Mouse (Mus musculus) stomach, embryonic 14.5 days (tissue): ENCODE data around the gene Rhoq. TPM values are rescaled to one million over a fixed set of nuclear protein-coding genes. Genes with fewer than 3 reads are reported as not detected.

Experiments
- ATAC-seq: fragments of 200-750 bp; cut with Nextera tagmentation; 2 replicates; pipeline ENCODE4 v1.8.0; 2017; ENCODE audit warnings: low read depth, moderate TSS enrichment; ENCODE audit not compliant: insufficient number of reproducible peaks, insufficient read depth, low FRiP score
- H3K27ac ChIP-seq: fragments of 300-500 bp; sonication (generic); 2 replicates; pipeline ENCODE4 v1.5.1; 2014; ENCODE audit warnings: mild to moderate bottlenecking, low read length, moderate library complexity, mixed read lengths
- H3K27me3 ChIP-seq: fragments of 300-500 bp; sonication (generic); 2 replicates; pipeline ENCODE4 v1.6.1; 2014; ENCODE audit warnings: low read length, control low read depth, mixed read lengths; ENCODE audit not compliant: control insufficient read depth, insufficient read depth
- H3K36me3 ChIP-seq: fragments of 300-500 bp; sonication (generic); 2 replicates; pipeline ENCODE4 v1.6.1; 2014; ENCODE audit warnings: mild to moderate bottlenecking, control low read depth, low read length, moderate library complexity, mixed read lengths; ENCODE audit not compliant: control insufficient read depth, insufficient read depth
- H3K4me1 ChIP-seq: fragments of 300-500 bp; sonication (generic); 2 replicates; pipeline ENCODE4 v1.6.1; 2014; ENCODE audit warnings: low read length, control low read depth, mixed read lengths; ENCODE audit not compliant: control insufficient read depth, insufficient read depth
- H3K4me2 ChIP-seq: fragments of 300-500 bp; sonication (generic); replicated peaks from 2 replicates; pipeline ENCODE4 v1.6.1; 2014; ENCODE audit warnings: low read depth, low read length, control low read depth
- H3K4me3 ChIP-seq: fragments of 300-500 bp; sonication (generic); 2 replicates; pipeline ENCODE4 v1.5.1; 2014; ENCODE audit warnings: low read depth, low read length, control low read depth
- H3K9ac ChIP-seq: fragments of 300-500 bp; sonication (generic); replicated peaks from 2 replicates; pipeline ENCODE4 v1.6.1; 2014; ENCODE audit warnings: low read depth, mild to moderate bottlenecking, control low read depth, low read length, moderate library complexity, mixed read lengths
- H3K9me3 ChIP-seq: fragments of 300-500 bp; sonication (generic); 2 replicates; pipeline ENCODE4 v1.6.1; 2016; ENCODE audit warnings: low read depth, low read length, control low read depth; ENCODE audit not compliant: control insufficient read depth
- WGBS: fragments of 180-500 bp; shearing (Covaris S2); extraction: QIAGEN DNeasy Blood & Tissue Kit; methylation state at CpG from one replicate; pipeline ENCODE4 v1.1.7; 2014; 5-methylcytosine and 5-hydroxymethylcytosine counted together
- polyA plus RNA-seq: library from polyadenylated mRNA; unstranded; fragments of >200 nt; fragmentation: Nextera tagmentation; extraction: Ambion mirVana; gene quantifications from 2 replicates; pipeline ENCODE4 v1.2.1, GENCODE M21; 2014

The Rhoq gene
- polyA plus RNA-seq, 1 experiment from 2014 or later: 22.1 TPM

DNA sequence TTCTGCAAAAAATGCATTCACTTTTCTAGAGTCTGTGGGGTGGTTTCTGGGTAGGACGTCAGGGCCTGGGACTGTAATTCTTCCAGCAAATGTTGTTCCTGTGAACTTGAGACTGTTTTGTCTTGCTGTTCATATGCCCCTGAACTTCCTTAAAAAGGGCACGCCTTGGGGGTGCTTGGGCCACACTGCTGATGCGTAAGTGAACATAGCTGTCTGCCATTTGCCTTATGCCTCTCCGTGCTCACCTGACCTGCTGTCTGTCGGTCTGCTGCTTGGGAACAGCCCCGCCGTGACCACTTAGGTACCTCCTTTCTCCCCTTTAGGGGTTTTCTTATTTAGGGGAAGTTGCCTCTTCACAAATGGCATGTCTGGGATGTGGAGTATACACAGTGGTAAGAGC is 9.0 kb downstream of the Rhoq start:
- Histone ChIP-seq H3K9me3 (no peaks in the 10 kb centered on the region), H3K27ac (no peak overlapping the region), H3K4me1 (no peaks in the 10 kb centered on the region), H3K36me3 (peaks cover 13% of the 10 kb centered on the region; the same call in 1 of the 2 replicates), H3K4me2 (no peak overlapping the region), H3K4me3 (no peak overlapping the region), H3K27me3 (no peaks in the 10 kb centered on the region), H3K9ac (no peak overlapping the region)
- no peak for ATAC-seq
- WGBS: 93% methylated on average over 7 of the region's 7 CpGs

GRCm38 (mm10) chr17:86973097-86973496 is 10.2 kb downstream of the Rhoq start:
- WGBS: 90% methylated on average over 2 of the region's 2 CpGs
- Histone ChIP-seq H3K27ac (no peak overlapping the region), H3K9ac (no peak overlapping the region), H3K9me3 (no peaks in the 10 kb centered on the region), H3K4me2 (no peak overlapping the region), H3K27me3 (no peaks in the 10 kb centered on the region), H3K4me1 (no peaks in the 10 kb centered on the region), H3K4me3 (no peak overlapping the region), H3K36me3 (peaks cover 13% of the 10 kb centered on the region; the same call in 1 of the 2 replicates)
- ATAC-seq: no peak

- Histone ChIP-seq H3K36me3 (peaks cover 8% of the 10 kb centered on the region; the same call in 1 of the 2 replicates), H3K4me1 (no peaks in the 10 kb centered on the region), H3K4me3 (no peak overlapping the region), H3K4me2 (no peak overlapping the region), H3K9me3 (no peaks in the 10 kb centered on the region), H3K27me3 (no peaks in the 10 kb centered on the region), H3K27ac (no peak overlapping the region), H3K9ac (no peak overlapping the region)
- ATAC-seq: no peak
- WGBS: 80% methylated on average over 10 of the region's 10 CpGs
Observed at GRCm38 (mm10) chr17:86976387-86976786, 13.5 kb downstream of the Rhoq start.

GRCm38 (mm10) chr17:86978496-86978895 is 15.6 kb downstream of the Rhoq start:
- Histone ChIP-seq H3K4me3 (no peak overlapping the region), H3K4me1 (peaks cover 3% of the 10 kb centered on the region; the same call in 1 of the 2 replicates), H3K9ac (no peak overlapping the region), H3K27me3 (no peaks in the 10 kb centered on the region), H3K36me3 (peaks cover 8% of the 10 kb centered on the region; the same call in 1 of the 2 replicates), H3K4me2 (no peak overlapping the region), H3K27ac (no peak overlapping the region), H3K9me3 (no peaks in the 10 kb centered on the region)
- 91% methylated on average over 6 of the region's 6 CpGs for WGBS
- no peak for ATAC-seq

DNA sequence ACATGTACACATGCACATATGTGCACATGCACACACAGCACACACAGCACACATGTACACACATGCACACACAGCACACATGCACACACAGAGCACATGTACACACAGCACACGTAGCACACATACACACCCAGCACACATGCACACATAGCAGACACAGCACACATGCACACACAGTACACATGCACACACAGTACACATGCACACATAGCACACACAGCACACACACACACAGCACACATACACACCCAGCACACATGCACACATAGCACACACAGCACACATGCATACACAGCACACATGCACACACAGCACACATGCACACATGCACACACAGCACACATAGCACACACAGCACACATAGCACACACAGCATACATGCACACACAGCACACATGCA is 18.3 kb downstream of the Rhoq start:
- ATAC-seq: no peak
- WGBS: 81% methylated on average over 1 of the region's 1 CpGs
- H3K9me3 ChIP-seq: no peaks in the 10 kb centered on the region
- no peak overlapping the region for H3K4me2 ChIP-seq
- H3K36me3 ChIP-seq: peaks cover 3% of the 10 kb centered on the region; the same call in 1 of the 2 replicates
- no peak overlapping the region for H3K9ac ChIP-seq
- H3K27me3 ChIP-seq: no peaks in the 10 kb centered on the region
- H3K4me1 ChIP-seq: peaks cover 3% of the 10 kb centered on the region; the same call in 1 of the 2 replicates
- H3K27ac ChIP-seq: no peak overlapping the region
- H3K4me3 ChIP-seq: no peak overlapping the region

DNA sequence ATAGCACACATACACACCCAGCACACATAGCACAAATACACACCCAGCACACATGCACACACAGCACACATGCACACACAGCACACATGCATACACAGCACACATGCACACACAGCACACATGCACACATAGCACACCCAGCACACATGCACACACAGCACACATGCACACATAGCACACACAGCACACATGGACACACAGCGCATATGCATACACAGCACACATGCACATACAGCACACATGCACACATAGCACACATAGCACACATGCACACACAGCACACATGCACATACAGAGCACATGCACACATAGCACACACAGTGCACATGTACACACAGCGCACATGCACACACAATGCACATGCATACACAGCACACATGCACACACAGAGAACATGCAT is 18.8 kb downstream of the Rhoq start:
- ATAC-seq: no peak
- H3K9ac ChIP-seq: no peak overlapping the region
- H3K9me3 ChIP-seq: no peaks in the 10 kb centered on the region
- H3K36me3 ChIP-seq: no peaks in the 10 kb centered on the region; the same call in 1 of the 2 replicates
- H3K27me3 ChIP-seq: no peaks in the 10 kb centered on the region
- H3K4me2 ChIP-seq: no peak overlapping the region
- no peak overlapping the region for H3K27ac ChIP-seq
- H3K4me1 ChIP-seq: peaks cover 4% of the 10 kb centered on the region
- whole genome bisulfite sequencing: 100% methylated on average over 2 of the region's 2 CpGs
- no peak overlapping the region for H3K4me3 ChIP-seq

GRCm38 (mm10) chr17:86982497-86982896 is 19.6 kb downstream of the Rhoq start:
- no peak overlapping the region for H3K4me2 ChIP-seq
- H3K4me3 ChIP-seq: no peak overlapping the region
- peaks cover 8% of the 10 kb centered on the region for H3K4me1 ChIP-seq
- no peaks in the 10 kb centered on the region for H3K9me3 ChIP-seq
- 0 out of 2 replicates have a peak, but pooled peaks have one; percentile 53 for ATAC-seq
- H3K9ac ChIP-seq: no peak overlapping the region
- no peak overlapping the region for H3K27ac ChIP-seq
- no peaks in the 10 kb centered on the region; the same call in 1 of the 2 replicates for H3K36me3 ChIP-seq
- 57% methylated on average over 9 of the region's 9 CpGs for WGBS
- H3K27me3 ChIP-seq: no peaks in the 10 kb centered on the region

DNA sequence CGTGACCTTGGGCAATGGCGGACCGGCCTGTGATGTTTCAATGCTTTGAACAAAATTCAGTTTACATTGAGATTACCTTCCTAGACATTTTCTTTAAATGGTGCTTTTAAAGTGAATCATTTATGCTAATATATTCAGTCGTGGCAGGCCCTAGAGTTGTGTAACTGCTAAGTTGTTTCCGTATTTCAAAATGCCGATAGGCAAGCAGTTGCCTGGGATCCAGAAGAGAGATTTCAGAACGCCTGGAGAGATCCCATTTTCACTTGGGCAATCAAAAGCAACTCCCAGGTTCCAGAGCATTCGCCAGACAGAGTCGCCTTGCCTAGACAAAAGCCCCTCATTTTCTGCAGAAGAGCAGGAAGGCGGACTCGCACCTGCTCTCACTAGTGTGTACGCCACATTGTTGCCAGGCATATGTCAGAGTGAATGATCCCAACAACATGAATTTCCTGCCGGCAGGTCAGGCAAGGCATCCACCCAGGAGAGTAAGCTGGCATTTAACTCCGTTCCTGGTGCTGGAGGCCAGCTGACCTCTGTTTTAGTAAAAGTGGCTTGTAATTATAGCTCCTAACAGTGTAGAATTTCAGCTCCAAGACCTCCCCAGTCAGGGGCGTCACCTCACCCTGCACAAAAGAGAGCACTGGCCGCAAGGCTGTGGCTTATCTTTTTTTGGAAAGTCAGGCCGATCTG is 23.7 kb downstream of the Rhoq start:
- Histone ChIP-seq H3K4me2 (no peak overlapping the region), H3K9ac (no peak overlapping the region), H3K27me3 (no peaks in the 10 kb centered on the region), H3K4me3 (no peak overlapping the region), H3K27ac (peak overlapping the region; percentile 3; the same call in 1 of the 2 replicates), H3K4me1 (peaks cover 8% of the 10 kb centered on the region), H3K9me3 (no peaks in the 10 kb centered on the region), H3K36me3 (no peaks in the 10 kb centered on the region)
- WGBS: 48% methylated on average over 17 of the region's 17 CpGs
- no peak for ATAC-seq

GRCm38 (mm10) chr17:86988161-86988560 is 25.3 kb downstream of the Rhoq start:
- Histone ChIP-seq H3K4me2 (no peak overlapping the region), H3K27me3 (no peaks in the 10 kb centered on the region), H3K36me3 (no peaks in the 10 kb centered on the region), H3K4me1 (peaks cover 6% of the 10 kb centered on the region), H3K27ac (no peak overlapping the region), H3K9ac (no peak overlapping the region), H3K9me3 (no peaks in the 10 kb centered on the region), H3K4me3 (no peak overlapping the region)
- 87% methylated on average over 5 of the region's 5 CpGs for WGBS
- no peak for ATAC-seq
